Mouse (Mus musculus) heart, embryonic 15.5 days (tissue): ENCODE data around the gene Sdf2l1. TPM values are rescaled to one million over a fixed set of nuclear protein-coding genes. Genes with fewer than 3 reads are reported as not detected.

ENCODE experiments used
- microRNA counts: library from miRNA; unstranded; fragments of <30 nt; microRNA quantifications from one replicate; lab custom pipeline; 2016
- microRNA-seq: library from miRNA; unstranded; fragments of <30 nt; microRNA quantifications from one replicate; pipeline ENCODE4, GENCODE M21; 2016
- polyA plus RNA-seq: library from polyadenylated mRNA; unstranded; fragments of >200 nt; fragmentation: Nextera tagmentation; extraction: Ambion mirVana; gene quantifications from 2 replicates; pipeline ENCODE4 v1.2.1, GENCODE M21; 2015

Sdf2l1 gene
- polyA plus RNA-seq, 1 experiment from 2014 or later, result 41.7 TPM

MicroRNA genes within 50 kb of the gene (microRNA counts, 519-probe panel; counts per million panel counts)
- 3,463 counts per million, percentile 84 among the panel's probes with 10 or more counts for microRNA mmu-miR-130b (lab: Ali Mortazavi, UCI)
- microRNA mmu-miR-301b (lab: Ali Mortazavi, UCI), result 2,540 counts per million, percentile 53 among the panel's probes with 10 or more counts

Small RNA genes lying within 50 kb of the gene (microRNA-seq; reads per million reads assigned to microRNA genes)
- 3,711 reads per million, percentile 90 among the genes with 10 or more reads in this experiment for gene Mir130b
- gene Mir301b, result 44.1 reads per million, percentile 40 among the genes with 10 or more reads in this experiment

Other genes starting within 250 kb of the Sdf2l1 start
- 23.4 and 28.8 TPM in 2 replicates for gene Ppm1f, start 235.9 kb downstream of the Sdf2l1 start, polyA plus RNA-seq
- 119 and 121 TPM in 2 replicates for gene Mapk1, start 149.0 kb downstream of the Sdf2l1 start, polyA plus RNA-seq
- gene Ypel1, start 62.7 kb downstream of the Sdf2l1 start, polyA plus RNA-seq, result 9.9 and 12.9 TPM in 2 replicates
- gene Ppil2, start 21.1 kb downstream of the Sdf2l1 start, polyA plus RNA-seq, result 89.8 and 106 TPM in 2 replicates
- gene 2610318N02Rik, start 7.2 kb downstream of the Sdf2l1 start, polyA plus RNA-seq, result 13.2 and 18.4 TPM in 2 replicates
- 4.5 and 6.6 TPM in 2 replicates for gene Ydjc, start 12.2 kb upstream of the Sdf2l1 start, polyA plus RNA-seq
- 0.16 and 0.34 TPM in 2 replicates for gene Ccdc116, start 14.8 kb upstream of the Sdf2l1 start, polyA plus RNA-seq
- 255 and 264 TPM in 2 replicates for gene Ube2l3, start 70.3 kb upstream of the Sdf2l1 start, polyA plus RNA-seq
- 0.13 and 0.30 TPM in 2 replicates for gene Rimbp3, start 76.2 kb upstream of the Sdf2l1 start, polyA plus RNA-seq
- gene Hic2, start 101.2 kb upstream of the Sdf2l1 start, polyA plus RNA-seq, result 3.2 and 4.0 TPM in 2 replicates
- gene Tmem191c, start 143.7 kb upstream of the Sdf2l1 start, polyA plus RNA-seq, result 9.2 and 11.6 TPM in 2 replicates
- gene Serpind1, start 199.0 kb upstream of the Sdf2l1 start, polyA plus RNA-seq, result 0.35 and 1.9 TPM in 2 replicates